8 mouse cellular contexts compared by ENCODE assay signal in genomic region chr3:9499994-9500553, GRCm38 (mm10).
DNase-seq lines count a peak whose midpoint lies in the region; ATAC-seq and TF ChIP-seq lines count a peak whose summit lies in the region.

No protein-coding gene starts in this region.

- peaks cover 46% of the 10 kb centered on the region for H3K4me1 ChIP-seq in heart, postnatal 0 days (ENCODE audit: control insufficient read depth, insufficient read depth)
- H3K4me1 ChIP-seq in limb, embryonic 13.5 days = peaks cover 44% of the 10 kb centered on the region
- H3K4me1 ChIP-seq in neural tube, embryonic 14.5 days (ENCODE audit: control insufficient read depth, insufficient read depth, low read length) = peaks cover 21% of the 10 kb centered on the region

- TF ChIP-seq CTCF in gastrocnemius, adult 2 months (IDR thresholded peaks at IDR 0.05) = no peak
- no peak for TF ChIP-seq CTCF in heart, postnatal 0 days (IDR thresholded peaks at IDR 0.05; ENCODE audit: low read depth)

- H3K4me2 ChIP-seq in heart, postnatal 0 days (ENCODE audit: low read depth, low read length) = peak overlapping the region; percentile 37
- H3K4me2 ChIP-seq in limb, embryonic 13.5 days (replicated peaks) = peak overlapping the region; percentile 11; the same call in 1 of the 2 replicates
- H3K4me2 ChIP-seq in neural tube, embryonic 14.5 days (ENCODE audit: low read depth, low read length) = peak overlapping the region; percentile 11

- TF ChIP-seq EP300 in heart, postnatal 0 days (IDR thresholded peaks at IDR 0.05; ENCODE audit: low read depth) = no peak

- peak overlapping the region; percentile 38; the same call in 1 of the 2 replicates for H3K9ac ChIP-seq in heart, postnatal 0 days (replicated peaks; ENCODE audit: low read depth, low read length)
- H3K9ac ChIP-seq in limb, embryonic 13.5 days = no peak overlapping the region
- no peak overlapping the region for H3K9ac ChIP-seq in neural tube, embryonic 14.5 days (replicated peaks; ENCODE audit: low read depth, low read length)

- H3K36me3 ChIP-seq in heart, postnatal 0 days (replicated peaks; ENCODE audit: control insufficient read depth, insufficient read depth, low read length) = no peaks in the 10 kb centered on the region
- no peaks in the 10 kb centered on the region for H3K36me3 ChIP-seq in limb, embryonic 13.5 days
- H3K36me3 ChIP-seq in neural tube, embryonic 14.5 days (ENCODE audit: control insufficient read depth, insufficient read depth, low read length) = no peaks in the 10 kb centered on the region

- H3K27me3 ChIP-seq in heart, postnatal 0 days (ENCODE audit: control insufficient read depth, insufficient read depth, low read length) = no peaks in the 10 kb centered on the region
- H3K27me3 ChIP-seq in limb, embryonic 13.5 days = no peaks in the 10 kb centered on the region
- no peaks in the 10 kb centered on the region for H3K27me3 ChIP-seq in neural tube, embryonic 14.5 days (ENCODE audit: control insufficient read depth, insufficient read depth, low read length)

- ATAC-seq in CD4-positive, CD25-positive, alpha-beta regulatory T cell, adult 4 months = peak; percentile 92
- peak; percentile 42; the same call in 1 of the 2 replicates for ATAC-seq in heart, postnatal 0 days (ENCODE audit: insufficient read depth, low read depth)
- peak; percentile 44; the same call in 1 of the 2 replicates for ATAC-seq in limb, embryonic 13.5 days (ENCODE audit: low FRiP score, low read depth)
- ATAC-seq in neural tube, embryonic 14.5 days (ENCODE audit: low read depth) = peak; percentile 68

- no peaks in the 10 kb centered on the region for H3K9me3 ChIP-seq in heart, postnatal 0 days (replicated peaks; ENCODE audit: control insufficient read depth, low read length)
- H3K9me3 ChIP-seq in limb, embryonic 13.5 days = no peaks in the 10 kb centered on the region
- H3K9me3 ChIP-seq in neural tube, embryonic 14.5 days (ENCODE audit: control insufficient read depth, low read length) = no peaks in the 10 kb centered on the region

- H3K27ac ChIP-seq in gastrocnemius, adult 2 months = peak overlapping the region; percentile 70
- peak overlapping the region; percentile 92 for H3K27ac ChIP-seq in heart, postnatal 0 days (ENCODE audit: low read depth)
- peak overlapping the region; percentile 55; the same call in 1 of the 2 replicates for H3K27ac ChIP-seq in limb, embryonic 13.5 days
- peak overlapping the region; percentile 80 for H3K27ac ChIP-seq in neural tube, embryonic 14.5 days (ENCODE audit: low read depth, low read length)

- no peak for DNase-seq in gastrocnemius, adult 2 months
- DNase-seq in gastrocnemius, postnatal 4 days (ENCODE audit: low spot score in 2 of 2) = no peak
- DNase-seq in cerebellum, postnatal 14 days = peak; percentile 44 to 47
- peak; percentile 44 for DNase-seq in heart, postnatal 0 days (ENCODE audit: low spot score)
- DNase-seq in right cerebral cortex, adult 18-20 months = no peak

- no peak overlapping the region; the same call in 1 of the 2 replicates for H3K4me3 ChIP-seq in gastrocnemius, adult 2 months
- H3K4me3 ChIP-seq in heart, postnatal 0 days (ENCODE audit: low read depth, low read length) = no peak overlapping the region
- H3K4me3 ChIP-seq in limb, embryonic 13.5 days = no peak overlapping the region
- H3K4me3 ChIP-seq in neural tube, embryonic 14.5 days (ENCODE audit: low read depth, low read length) = no peak overlapping the region

- 22% methylated on average over 8 of the region's 8 CpGs for WGBS in heart, postnatal 0 days
- 65% methylated on average over 8 of the region's 8 CpGs for WGBS in limb, embryonic 13.5 days
- 27% methylated on average over 8 of the region's 8 CpGs for WGBS in neural tube, embryonic 14.5 days

- intact Hi-C loops in gastrocnemius, adult 2 months (cut with DNase I) = loop anchor here (10.0 kb wide), 1 partner anchor 205 kb away; no protein-coding TSS in a partner anchor

Comparison
In these comparisons a context has a peak if more than half of its experiments do, and no peak if none do; other contexts are left out.
1. DNase-seq: peak in cerebellum, postnatal 14 days (2 of 2) and heart, postnatal 0 days (single experiment); none in gastrocnemius, adult 2 months (single experiment), gastrocnemius, postnatal 4 days (0 of 2) and right cerebral cortex, adult 18-20 months (single experiment).
2. ATAC-seq: peak in every context shown above with its lines; median percentile 92 in CD4-positive, CD25-positive, alpha-beta regulatory T cell, adult 4 months; 68 in neural tube, embryonic 14.5 days; 44 in limb, embryonic 13.5 days; 42 in heart, postnatal 0 days.
3. Peak in every context shown above with its lines, with median percentiles within 50 percentile points of each other: H3K27ac ChIP-seq and H3K4me2 ChIP-seq.